Mouse (Mus musculus): Measurements from ENCODE around the gene Lgals4.
"Not testable (repeated sequence)": the region's sequence is repeated elsewhere in the genome, so short reads cannot be mapped to it uniquely, and the experiment has no call there.

Gene Lgals4

GRCm38 (mm10) chr7:28865481-28866300 lies 32.0 kb downstream of the Lgals4 start:
- DNase-seq (ENCODE audit: low spot score): peak; percentile 99

GRCm38 (mm10) chr7:28866769-28867507 lies 33.3 kb downstream of the Lgals4 start:
- DNase-seq (ENCODE audit: low spot score): no peak

GRCm38 (mm10) chr7:28867508-28868340 lies 34.1 kb downstream of the Lgals4 start:
- DNase-seq (ENCODE audit: low spot score): peak; percentile 70

GRCm38 (mm10) chr7:28870901-28871664 lies 37.4 kb downstream of the Lgals4 start:
- DNase-seq (ENCODE audit: low spot score): no peak

GRCm38 (mm10) chr7:28874565-28874964 lies 40.9 kb downstream of the Lgals4 start:
- DNase-seq (ENCODE audit: low spot score): no peak

- no peak for DNase-seq (ENCODE audit: low spot score)
Observed at GRCm38 (mm10) chr7:28876099-28876498, 42.4 kb downstream of the Lgals4 start.

- DNase-seq (ENCODE audit: low spot score): no peak
Observed at GRCm38 (mm10) chr7:28877155-28877554, 43.5 kb downstream of the Lgals4 start.

- no peak for DNase-seq (ENCODE audit: low spot score)
Observed at GRCm38 (mm10) chr7:28877856-28878255, 44.2 kb downstream of the Lgals4 start.

GRCm38 (mm10) chr7:28879606-28880005 lies 46.0 kb downstream of the Lgals4 start:
- no peak for DNase-seq (ENCODE audit: low spot score)

GRCm38 (mm10) chr7:28880554-28880953 lies 46.9 kb downstream of the Lgals4 start:
- no peak for DNase-seq (ENCODE audit: low spot score)

- DNase-seq (ENCODE audit: low spot score): no peak
Observed at GRCm38 (mm10) chr7:28881199-28881598, 47.5 kb downstream of the Lgals4 start, which contains the start of gene Capn12. Gene Capn12 (plus strand): TSS chr7:28881422.

GRCm38 (mm10) chr7:28883039-28883438 lies 49.4 kb downstream of the Lgals4 start:
- DNase-seq (ENCODE audit: low spot score): no peak

GRCm38 (mm10) chr7:28883704-28884103 lies 50.0 kb downstream of the Lgals4 start:
- DNase-seq (ENCODE audit: low spot score): not testable (repeated sequence)

- no peak for DNase-seq (ENCODE audit: low spot score)
Observed at GRCm38 (mm10) chr7:28886486-28886885, 52.8 kb downstream of the Lgals4 start.

GRCm38 (mm10) chr7:28888701-28889161 lies 55.1 kb downstream of the Lgals4 start:
- no peak for DNase-seq (ENCODE audit: low spot score)
